Mouse (Mus musculus): ENCODE measurements around the gene Rnf43.

DNA sequence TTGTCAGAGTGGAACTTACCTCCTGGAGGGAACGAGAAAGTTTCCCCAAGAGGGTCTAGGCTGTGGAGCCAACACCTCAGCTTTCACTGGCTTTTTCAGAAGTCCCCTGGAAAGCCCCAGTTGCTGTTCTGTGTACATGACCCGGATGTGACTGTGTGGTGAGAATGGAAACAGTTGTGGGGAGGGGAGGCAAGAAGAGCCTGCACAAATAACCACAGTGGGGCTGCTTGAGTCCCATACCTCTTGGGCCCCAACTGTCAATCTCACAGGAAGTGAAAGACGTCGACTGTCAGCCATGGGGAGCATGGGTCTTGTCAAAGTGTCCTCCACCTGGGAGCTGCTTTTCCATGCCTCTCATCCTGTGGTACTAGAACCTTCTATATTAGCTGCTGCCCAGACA, 82.4 kb downstream of the Rnf43 start:
- no peak for TF ChIP-seq CTCF (IDR thresholded peaks at IDR 0.05 in 2 of 3, conservative IDR thresholded peaks at IDR 0.05 in 1 of 3; ENCODE audit: control insufficient read depth in 1 of 3, insufficient read depth in 1 of 3, low read depth in 2 of 3, low read length in 3 of 3, poor library complexity in 1 of 3, severe bottlenecking in 1 of 3)
- TF ChIP-seq ZKSCAN1 (IDR thresholded peaks at IDR 0.05; ENCODE audit: low read depth, low read length) = no peak
- TF ChIP-seq RAD21 (IDR thresholded peaks at IDR 0.05; ENCODE audit: low read depth, low read length) = no peak
- TF ChIP-seq MAZ (IDR thresholded peaks at IDR 0.05; ENCODE audit: low read depth, low read length) = no peak
- peak in 1 of 2 experiments; percentile 23; a peak in 1 of 4 replicates for TF ChIP-seq POLR2A (IDR thresholded peaks at IDR 0.05; ENCODE audit: control insufficient read depth in 1 of 2, insufficient read depth in 1 of 2, low read depth in 1 of 2, low read length in 2 of 2, poor library complexity in 1 of 2)
- TF ChIP-seq NELFE (IDR thresholded peaks at IDR 0.05; ENCODE audit: low read depth, low read length) = no peak
